Mouse (Mus musculus) lung, postnatal 0 days (tissue): ENCODE results near the gene Hdhd5.
A peak's percentile ranks its signal among the peaks of the same experiment; 100 is the strongest.

Source experiments
- CTCF ChIP-seq: IDR thresholded peaks from 2 replicates; pipeline ENCODE4 v1.5.1; 2016; ENCODE audit warnings: antibody characterized with exemption, mild to moderate bottlenecking
- EP300 ChIP-seq: IDR thresholded peaks from 2 replicates; pipeline ENCODE4 v1.6.1; 2016; ENCODE audit warnings: antibody characterized with exemption, mild to moderate bottlenecking, control low read depth

GRCm38 (mm10) chr6:120483211-120483626 lies 47.9 kb downstream of the Hdhd5 start:
- peak; percentile 72 for TF ChIP-seq CTCF
- no peak for TF ChIP-seq EP300
